Mouse (Mus musculus) midbrain, embryonic 14.5 days (tissue): ENCODE measurements around the gene Wnt4. TPM values are rescaled to one million over a fixed set of nuclear protein-coding genes. Genes with fewer than 3 reads are reported as not detected.

Experiments used
- ATAC-seq: fragments of 200-750 bp; cut with Nextera tagmentation; 2 replicates; pipeline ENCODE4 v1.8.0; 2017; ENCODE audit warnings: moderate number of reproducible peaks, moderate library complexity; ENCODE audit not compliant: low FRiP score, low TSS enrichment
- DNase-seq: peaks from one replicate; pipeline ENCODE4 v3.0.0-alpha.2; 2015
- H3K27ac ChIP-seq: fragments of 300-500 bp; sonication (generic); replicated peaks from 2 replicates; pipeline ENCODE4 v1.5.1; 2014; ENCODE audit warnings: mild to moderate bottlenecking, low read depth, low read length, moderate library complexity
- H3K27me3 ChIP-seq: fragments of 300-500 bp; sonication (generic); 2 replicates; pipeline ENCODE4 v1.6.1; 2014; ENCODE audit warnings: low read length, control low read depth, mixed read lengths; ENCODE audit not compliant: control insufficient read depth, insufficient read depth
- H3K36me3 ChIP-seq: fragments of 300-500 bp; sonication (generic); 2 replicates; pipeline ENCODE4 v1.6.1; 2014; ENCODE audit warnings: low read length, control low read depth; ENCODE audit not compliant: control insufficient read depth, insufficient read depth
- H3K4me1 ChIP-seq: fragments of 300-500 bp; sonication (generic); 2 replicates; pipeline ENCODE4 v1.6.1; 2014; ENCODE audit warnings: mild to moderate bottlenecking, antibody characterized with exemption, low read length, control low read depth; ENCODE audit not compliant: control insufficient read depth, insufficient read depth
- H3K4me2 ChIP-seq: fragments of 300-500 bp; sonication (generic); 2 replicates; pipeline ENCODE4 v1.6.1; 2014; ENCODE audit warnings: mild to moderate bottlenecking, low read length, moderate library complexity
- H3K4me3 ChIP-seq: fragments of 300-500 bp; sonication (generic); replicated peaks from 2 replicates; pipeline ENCODE4 v1.5.1; 2014; ENCODE audit warnings: low read depth, low read length
- H3K9ac ChIP-seq: fragments of 300-500 bp; sonication (generic); replicated peaks from 2 replicates; pipeline ENCODE4 v1.6.1; 2014; ENCODE audit warnings: mild to moderate bottlenecking, low read length, moderate library complexity
- H3K9me3 ChIP-seq: fragments of 300-500 bp; sonication (generic); 2 replicates; pipeline ENCODE4 v1.6.1; 2016; ENCODE audit warnings: low read length, control low read depth, mixed read lengths; ENCODE audit not compliant: control insufficient read depth
- WGBS: fragments of 180-500 bp; shearing (Covaris S2); extraction: QIAGEN DNeasy Blood & Tissue Kit; methylation state at CpG from one replicate; pipeline ENCODE4 v1.1.7; 2014; 5-methylcytosine and 5-hydroxymethylcytosine counted together
- polyA plus RNA-seq: library from polyadenylated mRNA; unstranded; fragments of >200 nt; fragmentation: Nextera tagmentation; extraction: Ambion mirVana; gene quantifications from 2 replicates; pipeline ENCODE4 v1.2.1, GENCODE M21; 2014

Gene Wnt4
- polyA plus RNA-seq, 1 experiment from 2014 or later: 1.4 TPM

GRCm38 (mm10) chr4:137283407-137283732 lies 6.1 kb downstream of the Wnt4 start:
- Histone ChIP-seq H3K27ac (no peak overlapping the region), H3K27me3 (peaks cover 29% of the 10 kb centered on the region), H3K36me3 (no peaks in the 10 kb centered on the region), H3K4me3 (no peak overlapping the region), H3K9ac (no peak overlapping the region), H3K4me1 (peaks cover 14% of the 10 kb centered on the region), H3K4me2 (no peak overlapping the region), H3K9me3 (no peaks in the 10 kb centered on the region)
- ATAC-seq (no peak), DNase-seq (no peak)
- WGBS: 11% methylated on average over 4 of the region's 4 CpGs

- H3K9me3 ChIP-seq: no peaks in the 10 kb centered on the region
- no peak for ATAC-seq
- H3K27ac ChIP-seq: no peak overlapping the region
- peaks cover 4% of the 10 kb centered on the region; the same call in 1 of the 2 replicates for H3K4me1 ChIP-seq
- peaks cover 8% of the 10 kb centered on the region; the same call in 1 of the 2 replicates for H3K27me3 ChIP-seq
- 74% methylated on average over 15 of the region's 15 CpGs for WGBS
- no peak overlapping the region for H3K4me2 ChIP-seq
- H3K36me3 ChIP-seq: no peaks in the 10 kb centered on the region
- no peak overlapping the region for H3K9ac ChIP-seq
- no peak for DNase-seq
- H3K4me3 ChIP-seq: no peak overlapping the region
Observed at GRCm38 (mm10) chr4:137285876-137286661, 8.8 kb downstream of the Wnt4 start.

GRCm38 (mm10) chr4:137286662-137286953 lies 9.3 kb downstream of the Wnt4 start:
- Histone ChIP-seq H3K36me3 (no peaks in the 10 kb centered on the region), H3K9ac (no peak overlapping the region), H3K4me2 (no peak overlapping the region), H3K27me3 (peaks cover 3% of the 10 kb centered on the region; the same call in 1 of the 2 replicates), H3K9me3 (no peaks in the 10 kb centered on the region), H3K27ac (no peak overlapping the region), H3K4me1 (peaks cover 4% of the 10 kb centered on the region; the same call in 1 of the 2 replicates), H3K4me3 (no peak overlapping the region)
- no peak for ATAC-seq
- no peak for DNase-seq
- 56% methylated on average over 8 of the region's 8 CpGs for WGBS

DNA sequence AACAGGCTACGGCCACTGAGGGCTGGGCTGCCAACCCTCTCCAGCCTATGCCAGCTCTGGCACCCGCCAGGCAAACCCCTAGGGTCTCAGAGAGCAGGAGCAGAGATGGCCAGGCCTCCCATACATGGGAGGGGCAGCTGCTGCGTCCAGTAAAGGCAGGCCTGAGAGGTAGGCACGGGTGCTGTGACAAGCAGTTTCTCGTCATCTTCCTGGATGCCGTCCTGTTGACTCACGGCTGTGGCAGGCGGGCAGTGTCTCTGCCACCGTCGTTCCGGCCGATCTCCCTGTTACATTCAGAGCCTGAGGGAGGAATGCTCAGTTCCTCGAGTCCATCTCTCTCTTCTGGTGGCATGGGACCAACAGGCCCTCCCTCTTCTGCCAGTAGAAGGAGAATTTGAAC lies 9.9 kb downstream of the Wnt4 start:
- no peak for ATAC-seq
- H3K9ac ChIP-seq: no peak overlapping the region
- 72% methylated on average over 13 of the region's 13 CpGs for WGBS
- H3K36me3 ChIP-seq: no peaks in the 10 kb centered on the region
- H3K27me3 ChIP-seq: no peaks in the 10 kb centered on the region; the same call in 1 of the 2 replicates
- no peak overlapping the region for H3K4me3 ChIP-seq
- H3K27ac ChIP-seq: no peak overlapping the region
- no peaks in the 10 kb centered on the region for H3K9me3 ChIP-seq
- no peak overlapping the region for H3K4me2 ChIP-seq
- DNase-seq: no peak
- peaks cover 4% of the 10 kb centered on the region; the same call in 1 of the 2 replicates for H3K4me1 ChIP-seq

- WGBS: 2% methylated on average over 4 of the region's 4 CpGs
- H3K27me3 ChIP-seq: no peaks in the 10 kb centered on the region; the same call in 1 of the 2 replicates
- H3K4me3 ChIP-seq: no peak overlapping the region
- H3K9ac ChIP-seq: no peak overlapping the region
- ATAC-seq (no peak), DNase-seq (peak; percentile 82)
- H3K27ac ChIP-seq: no peak overlapping the region
- H3K4me1 ChIP-seq: peaks cover 4% of the 10 kb centered on the region; the same call in 1 of the 2 replicates
- no peaks in the 10 kb centered on the region for H3K36me3 ChIP-seq
- H3K4me2 ChIP-seq: no peak overlapping the region
- H3K9me3 ChIP-seq: no peaks in the 10 kb centered on the region
Observed at GRCm38 (mm10) chr4:137287818-137288217, 10.5 kb downstream of the Wnt4 start.

DNA sequence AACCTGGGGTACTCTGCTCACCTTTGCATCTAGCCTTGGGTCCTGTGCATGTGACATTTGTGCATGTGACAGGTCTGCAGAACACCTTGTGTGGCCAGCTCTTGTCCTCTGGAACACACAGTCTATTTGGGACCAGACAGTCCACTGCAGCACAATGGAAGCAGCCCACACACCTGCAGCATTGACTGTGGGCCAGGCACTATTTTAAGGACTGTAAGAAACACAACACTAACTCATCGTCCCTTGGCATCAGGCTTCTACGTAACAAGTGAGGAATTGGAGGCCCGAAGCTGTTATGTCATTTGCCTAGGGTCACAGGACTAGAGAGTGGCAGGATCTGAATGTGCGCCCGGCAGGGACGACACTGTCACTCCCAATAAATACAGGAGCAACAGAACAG lies 12.4 kb downstream of the Wnt4 start:
- Histone ChIP-seq H3K27me3 (no peaks in the 10 kb centered on the region), H3K36me3 (no peaks in the 10 kb centered on the region), H3K27ac (no peak overlapping the region), H3K4me1 (no peaks in the 10 kb centered on the region), H3K4me3 (no peak overlapping the region), H3K9ac (no peak overlapping the region), H3K9me3 (no peaks in the 10 kb centered on the region), H3K4me2 (no peak overlapping the region)
- DNase-seq: no peak
- WGBS: 93% methylated on average over 6 of the region's 6 CpGs
- ATAC-seq: no peak

DNA sequence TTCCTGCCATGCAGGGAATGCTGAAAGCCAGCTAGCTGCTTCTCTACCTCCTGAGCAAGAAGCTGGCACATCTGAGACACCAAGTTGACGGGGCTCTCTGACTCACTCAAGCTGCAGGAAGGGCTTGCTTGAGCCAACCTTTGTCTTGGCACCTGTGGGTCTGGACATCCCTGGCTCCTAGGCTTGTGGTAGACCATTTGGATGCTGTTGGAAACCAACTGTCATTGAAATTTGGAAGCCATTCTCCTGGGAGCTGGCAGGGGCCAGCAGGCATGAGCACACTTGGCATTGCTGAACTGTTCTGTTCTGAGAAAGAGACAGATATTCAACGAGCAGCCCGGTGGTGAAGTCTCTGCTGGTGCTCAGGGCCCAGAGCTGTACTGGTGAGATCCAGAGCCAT lies 13.0 kb downstream of the Wnt4 start:
- H3K4me3 ChIP-seq: no peak overlapping the region
- H3K27me3 ChIP-seq: no peaks in the 10 kb centered on the region
- no peaks in the 10 kb centered on the region for H3K4me1 ChIP-seq
- no peak overlapping the region for H3K27ac ChIP-seq
- no peak overlapping the region for H3K4me2 ChIP-seq
- H3K9ac ChIP-seq: no peak overlapping the region
- H3K9me3 ChIP-seq: no peaks in the 10 kb centered on the region
- 82% methylated on average over 3 of the region's 3 CpGs for WGBS
- no peak for DNase-seq
- no peaks in the 10 kb centered on the region for H3K36me3 ChIP-seq
- no peak for ATAC-seq

GRCm38 (mm10) chr4:137292625-137293024 lies 15.3 kb downstream of the Wnt4 start:
- Histone ChIP-seq H3K27ac (no peak overlapping the region), H3K4me3 (no peak overlapping the region), H3K9ac (no peak overlapping the region), H3K27me3 (no peaks in the 10 kb centered on the region), H3K36me3 (no peaks in the 10 kb centered on the region), H3K9me3 (no peaks in the 10 kb centered on the region), H3K4me1 (no peaks in the 10 kb centered on the region), H3K4me2 (no peak overlapping the region)
- DNase-seq (no peak), ATAC-seq (no peak)
- WGBS: 88% methylated on average over 7 of the region's 7 CpGs

DNA sequence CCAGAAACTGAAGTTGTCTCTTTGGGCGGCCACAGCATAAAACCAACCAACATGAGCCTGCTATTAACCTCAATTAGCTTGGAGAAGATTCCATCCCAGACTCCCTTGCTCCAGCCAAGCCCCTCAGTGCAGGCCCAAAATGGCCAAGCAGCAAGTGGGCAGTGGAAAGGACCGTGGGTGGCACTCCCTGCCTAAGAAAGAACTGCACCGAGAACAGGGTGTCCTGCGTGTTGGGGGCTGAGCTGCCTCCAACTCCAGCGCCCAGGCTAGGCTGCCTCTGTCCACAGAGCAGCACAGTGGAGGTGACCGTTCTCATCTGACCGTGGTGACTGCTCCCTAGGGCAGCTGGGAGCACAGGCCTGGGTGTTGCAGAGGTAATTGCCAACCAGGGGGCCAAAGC lies 16.7 kb downstream of the Wnt4 start:
- no peaks in the 10 kb centered on the region for H3K36me3 ChIP-seq
- H3K27me3 ChIP-seq: no peaks in the 10 kb centered on the region
- no peak overlapping the region for H3K4me3 ChIP-seq
- no peaks in the 10 kb centered on the region for H3K4me1 ChIP-seq
- no peaks in the 10 kb centered on the region for H3K9me3 ChIP-seq
- no peak for DNase-seq
- H3K9ac ChIP-seq: no peak overlapping the region
- no peak overlapping the region for H3K27ac ChIP-seq
- WGBS: 82% methylated on average over 7 of the region's 7 CpGs
- no peak for ATAC-seq
- no peak overlapping the region for H3K4me2 ChIP-seq
